Mouse (Mus musculus) limb, embryonic 14.5 days (tissue): ENCODE measurements at regions not wholly inside any gene's neighbourhood (a gene's known extent, or its start where the extent isn't known, plus 50 kb on each side); places are given as distances from the start of the nearest gene placed in this dataset.
A peak's percentile ranks its signal among the peaks of the same experiment; 100 is the strongest.

ENCODE experiments used
- ATAC-seq: fragments of 200-750 bp; cut with Nextera tagmentation; 2 replicates; pipeline ENCODE4 v1.8.0; 2017; ENCODE audit warnings: low read depth, moderate number of reproducible peaks, moderate TSS enrichment; ENCODE audit not compliant: low FRiP score
- DNase-seq: peaks from one replicate; pipeline ENCODE4 v3.0.0-alpha.2; 2015; ENCODE audit warnings: low spot score
- H3K27ac ChIP-seq: fragments of 300-500 bp; sonication (generic); replicated peaks from 2 replicates; pipeline ENCODE4 v1.5.1; 2014; ENCODE audit warnings: low read depth, mild to moderate bottlenecking, low read length, moderate library complexity, mixed read lengths
- H3K27me3 ChIP-seq: fragments of 300-500 bp; sonication (generic); 2 replicates; pipeline ENCODE4 v1.6.1; 2014; ENCODE audit warnings: low read length, mixed read lengths; ENCODE audit not compliant: control insufficient read depth, insufficient read depth
- H3K36me3 ChIP-seq: fragments of 300-500 bp; sonication (generic); 2 replicates; pipeline ENCODE4 v1.6.1; 2014; ENCODE audit warnings: mild to moderate bottlenecking, low read length, moderate library complexity, mixed read lengths; ENCODE audit not compliant: control insufficient read depth, insufficient read depth
- H3K4me1 ChIP-seq: fragments of 300-500 bp; sonication (generic); 2 replicates; pipeline ENCODE4 v1.6.1; 2014; ENCODE audit warnings: antibody characterized with exemption, low read length, mixed read lengths; ENCODE audit not compliant: control insufficient read depth, insufficient read depth
- H3K4me2 ChIP-seq: fragments of 300-500 bp; sonication (generic); replicated peaks from 2 replicates; pipeline ENCODE4 v1.6.1; 2014; ENCODE audit warnings: low read depth, mild to moderate bottlenecking, low read length, moderate library complexity; ENCODE audit not compliant: severe bottlenecking
- H3K4me3 ChIP-seq: fragments of 300-500 bp; sonication (generic); replicated peaks from 2 replicates; pipeline ENCODE4 v1.5.1; 2014; ENCODE audit warnings: low read length
- H3K9ac ChIP-seq: fragments of 300-500 bp; sonication (generic); 2 replicates; pipeline ENCODE4 v1.6.1; 2014; ENCODE audit warnings: mild to moderate bottlenecking, low read depth, low read length, moderate library complexity; ENCODE audit not compliant: severe bottlenecking
- H3K9me3 ChIP-seq: fragments of 300-500 bp; sonication (generic); 2 replicates; pipeline ENCODE4 v1.6.1; 2016; ENCODE audit warnings: low read length; ENCODE audit not compliant: control insufficient read depth
- POLR2A ChIP-seq: fragments of 200-500 bp; IDR thresholded peaks from 2 replicates; pipeline ENCODE4 v1.8.0; 2012; ENCODE audit warnings: inconsistent platforms, mild to moderate bottlenecking, moderate library complexity, borderline replicate concordance; ENCODE audit not compliant: insufficient read depth, insufficient read length; ENCODE audit errors: extremely low read depth
- WGBS: fragments of 180-500 bp; shearing (Covaris S2); extraction: QIAGEN DNeasy Blood & Tissue Kit; methylation state at CpG from one replicate; pipeline ENCODE4 v1.1.7; 2014; 5-methylcytosine and 5-hydroxymethylcytosine counted together

- 19% methylated on average over 14 of the region's 14 CpGs for WGBS
- no peak overlapping the region for H3K4me2 ChIP-seq
- no peak for DNase-seq
- H3K9ac ChIP-seq, result no peak overlapping the region
- no peaks in the 10 kb centered on the region for H3K9me3 ChIP-seq
- no peak overlapping the region for H3K4me3 ChIP-seq
- H3K27me3 ChIP-seq, result no peaks in the 10 kb centered on the region
- no peak for ATAC-seq
- H3K36me3 ChIP-seq, result no peaks in the 10 kb centered on the region
- no peak for TF ChIP-seq POLR2A
- no peak overlapping the region for H3K27ac ChIP-seq
- H3K4me1 ChIP-seq, result peaks cover 9% of the 10 kb centered on the region
Measured at GRCm38 (mm10) chr6:71050754-71051213, 93.5 kb downstream of the Thnsl2 start.

DNA sequence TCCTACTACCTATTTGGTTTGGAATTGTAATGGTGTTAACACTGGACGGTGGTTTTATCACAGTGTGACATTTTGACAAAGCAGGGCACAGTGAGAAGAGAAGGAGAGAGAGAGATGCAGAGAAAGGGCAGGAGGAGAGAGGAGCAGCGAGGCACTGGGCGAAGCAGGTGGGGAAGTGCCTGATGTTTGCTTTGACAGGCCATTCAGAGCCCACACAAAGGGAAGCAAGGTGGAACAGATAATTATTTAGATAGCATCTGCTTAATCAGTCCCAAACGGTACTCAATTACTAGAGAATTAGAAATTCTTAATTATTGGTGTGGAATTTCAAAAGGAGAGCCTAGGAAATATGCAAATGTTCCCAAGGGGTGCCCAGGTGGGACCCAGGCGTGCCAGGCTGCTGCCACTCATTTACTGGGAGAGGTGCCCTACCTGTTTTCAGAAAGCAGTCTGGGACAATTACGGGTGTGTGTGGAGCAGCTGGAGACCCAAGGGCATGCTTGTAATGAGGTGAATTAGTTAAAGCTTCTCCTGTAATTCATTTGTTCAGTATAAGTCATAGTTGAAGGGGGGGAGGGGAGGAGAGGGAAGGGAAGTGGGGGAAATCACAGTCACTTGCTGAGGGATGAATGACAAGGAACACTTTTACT, 86.9 kb downstream of the Thnsl2 start:
- no peak for TF ChIP-seq POLR2A
- H3K9me3 ChIP-seq, result no peaks in the 10 kb centered on the region
- no peak overlapping the region for H3K9ac ChIP-seq
- H3K27me3 ChIP-seq, result no peaks in the 10 kb centered on the region
- no peak overlapping the region for H3K4me3 ChIP-seq
- H3K27ac ChIP-seq, result no peak overlapping the region
- no peak overlapping the region for H3K4me2 ChIP-seq
- no peak for ATAC-seq
- H3K4me1 ChIP-seq, result no peaks in the 10 kb centered on the region
- no peak for DNase-seq
- WGBS, result 48% methylated on average over 6 of the region's 6 CpGs
- H3K36me3 ChIP-seq, result no peaks in the 10 kb centered on the region

DNA sequence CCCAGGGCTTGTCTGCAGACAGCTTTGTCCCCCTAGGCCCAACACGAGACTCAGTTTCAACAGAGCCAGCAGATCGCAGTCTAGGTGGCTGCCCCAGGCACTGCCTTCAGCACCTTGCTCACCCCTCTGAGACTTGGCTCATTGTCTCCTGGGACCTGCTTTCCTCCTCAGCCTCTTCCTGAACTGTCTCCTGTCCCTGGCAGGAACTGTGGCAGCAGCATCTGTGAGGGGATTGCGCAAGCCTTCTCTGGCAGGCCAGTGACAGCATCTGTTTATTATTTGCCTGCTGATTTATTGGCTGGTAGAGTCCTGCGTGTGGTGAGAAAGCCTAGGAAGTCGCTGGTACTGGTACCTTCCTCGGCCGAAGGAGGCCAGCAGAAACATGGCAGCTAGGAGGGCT, 84.1 kb downstream of the Thnsl2 start:
- Histone ChIP-seq H3K9ac (no peak overlapping the region), H3K4me2 (no peak overlapping the region), H3K36me3 (no peaks in the 10 kb centered on the region), H3K4me1 (no peaks in the 10 kb centered on the region), H3K9me3 (no peaks in the 10 kb centered on the region), H3K4me3 (no peak overlapping the region), H3K27me3 (no peaks in the 10 kb centered on the region), H3K27ac (no peak overlapping the region)
- ATAC-seq (no peak), DNase-seq (no peak)
- TF ChIP-seq POLR2A, result no peak
- whole genome bisulfite sequencing, result 15% methylated on average over 7 of the region's 7 CpGs

DNA sequence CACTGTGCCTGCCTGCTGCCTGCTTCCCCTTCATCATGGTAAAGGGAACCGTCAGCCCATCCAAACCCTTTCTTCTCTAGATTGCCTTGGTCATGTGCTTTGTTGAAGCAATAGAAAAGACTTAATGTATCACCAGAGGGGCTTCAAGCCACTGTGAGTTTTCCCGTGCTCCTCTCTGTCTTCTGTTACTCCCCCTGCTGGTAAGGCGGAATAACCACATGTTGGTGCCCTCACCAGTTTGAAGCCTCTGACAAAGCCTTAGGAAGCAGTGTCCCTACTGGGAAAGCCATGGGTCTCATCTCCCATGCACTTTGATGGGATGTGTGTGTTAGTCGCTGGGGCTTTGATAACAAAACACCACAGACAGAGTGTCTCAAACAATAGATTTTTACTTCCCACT, 81.3 kb downstream of the Thnsl2 start:
- TF ChIP-seq POLR2A, result no peak
- H3K4me3 ChIP-seq, result no peak overlapping the region
- WGBS, result 81% methylated on average over 4 of the region's 4 CpGs
- H3K4me2 ChIP-seq, result no peak overlapping the region
- DNase-seq (no peak), ATAC-seq (no peak)
- no peaks in the 10 kb centered on the region for H3K4me1 ChIP-seq
- no peaks in the 10 kb centered on the region for H3K9me3 ChIP-seq
- H3K36me3 ChIP-seq, result no peaks in the 10 kb centered on the region
- no peak overlapping the region for H3K27ac ChIP-seq
- H3K9ac ChIP-seq, result no peak overlapping the region
- no peaks in the 10 kb centered on the region for H3K27me3 ChIP-seq

DNA sequence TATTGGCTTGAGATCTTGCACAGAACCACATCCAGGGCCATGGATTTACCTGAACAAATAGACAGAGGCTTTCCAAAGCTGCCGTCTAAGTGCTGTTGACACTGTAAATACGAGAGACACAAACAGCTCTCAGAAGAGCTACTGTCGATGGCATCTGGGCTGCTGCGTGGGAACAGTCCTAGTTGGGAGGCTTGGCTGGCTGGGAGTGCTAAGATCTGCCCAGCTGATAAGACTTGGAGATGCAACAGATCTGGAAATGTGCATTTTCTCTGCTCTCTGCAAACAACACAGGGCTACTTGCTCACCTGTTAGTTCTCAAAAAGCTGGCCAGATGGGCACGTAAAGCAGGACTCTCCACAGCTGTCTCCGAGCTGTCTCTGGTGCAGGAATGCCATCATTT, 78.8 kb downstream of the Thnsl2 start:
- DNase-seq (no peak), ATAC-seq (no peak)
- no peaks in the 10 kb centered on the region for H3K4me1 ChIP-seq
- H3K36me3 ChIP-seq, result no peaks in the 10 kb centered on the region
- no peaks in the 10 kb centered on the region for H3K9me3 ChIP-seq
- H3K4me2 ChIP-seq, result no peak overlapping the region
- H3K27ac ChIP-seq, result no peak overlapping the region
- H3K4me3 ChIP-seq, result no peak overlapping the region
- TF ChIP-seq POLR2A, result no peak
- no peak overlapping the region for H3K9ac ChIP-seq
- H3K27me3 ChIP-seq, result no peaks in the 10 kb centered on the region
- 45% methylated on average over 6 of the region's 6 CpGs for WGBS

DNA sequence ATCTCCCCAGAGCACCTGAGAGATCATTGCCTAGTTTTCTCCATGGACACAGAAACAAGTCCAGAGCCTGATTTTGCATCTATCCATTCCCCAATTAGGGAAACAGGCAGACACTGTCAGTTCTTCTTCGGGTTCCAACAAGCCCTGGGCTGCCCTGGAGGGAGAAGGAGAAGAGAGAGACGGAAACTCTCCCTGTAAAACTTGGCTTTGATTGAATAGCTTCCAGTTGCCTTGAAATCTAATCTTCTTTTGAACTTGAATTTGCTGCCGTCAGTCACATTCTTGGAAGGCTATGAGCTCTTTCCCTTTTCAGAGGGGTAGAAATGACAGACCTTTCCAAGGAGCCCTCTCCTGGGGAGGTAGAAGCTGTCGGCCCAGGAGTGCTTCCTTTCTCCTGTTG, 75.0 kb downstream of the Thnsl2 start:
- TF ChIP-seq POLR2A, result no peak
- Histone ChIP-seq H3K27ac (no peak overlapping the region), H3K27me3 (no peaks in the 10 kb centered on the region), H3K4me3 (no peak overlapping the region), H3K9me3 (no peaks in the 10 kb centered on the region), H3K9ac (no peak overlapping the region), H3K4me2 (no peak overlapping the region), H3K4me1 (peaks cover 1% of the 10 kb centered on the region; the same call in 1 of the 2 replicates), H3K36me3 (no peaks in the 10 kb centered on the region)
- DNase-seq, result peak; percentile 47
- no peak for ATAC-seq
- 28% methylated on average over 4 of the region's 4 CpGs for WGBS
